Mouse (Mus musculus): ENCODE measurements around the gene Nat10. TPM values are rescaled to one million over a fixed set of nuclear protein-coding genes. Genes with fewer than 3 reads are reported as not detected.

Nat10 gene
- polyA plus RNA-seq, 1 experiment, result 0.52 TPM

DNA sequence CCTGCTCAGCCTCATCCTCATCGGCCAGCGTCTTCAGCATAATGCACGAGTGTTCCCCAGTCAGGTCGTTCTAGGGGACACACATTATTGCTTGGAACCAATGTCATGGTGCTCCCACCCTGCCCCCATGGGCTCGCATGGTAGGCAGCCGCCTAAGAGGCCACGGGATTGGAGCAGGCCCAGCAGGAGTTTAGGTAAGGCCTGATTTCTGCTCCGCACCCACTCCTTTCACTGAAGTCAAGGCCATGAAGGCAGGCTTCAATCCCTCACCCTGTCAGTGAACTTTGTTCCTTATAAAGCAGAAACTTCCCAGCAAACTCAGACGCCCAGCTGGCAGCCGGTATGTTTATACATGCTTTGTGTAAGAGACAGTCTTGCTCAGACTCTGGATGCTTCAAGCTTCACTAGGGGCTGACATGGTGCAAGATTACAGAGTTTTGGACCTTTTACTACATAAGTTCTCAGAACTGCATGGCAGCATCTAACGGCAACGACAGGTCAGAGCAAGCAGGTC lies 33.0 kb downstream of the Nat10 start:
- no peaks in the 10 kb centered on the region for H3K27me3 ChIP-seq (ENCODE audit: control insufficient read depth)
- TF ChIP-seq GATA1 (IDR thresholded peaks at IDR 0.05; ENCODE audit: low read length), result no peak
- no peak for TF ChIP-seq TAL1 (IDR thresholded peaks at IDR 0.05; ENCODE audit: low read length)
- H3K36me3 ChIP-seq (ENCODE audit: control insufficient read depth), result peaks cover 94% of the 10 kb centered on the region

DNA sequence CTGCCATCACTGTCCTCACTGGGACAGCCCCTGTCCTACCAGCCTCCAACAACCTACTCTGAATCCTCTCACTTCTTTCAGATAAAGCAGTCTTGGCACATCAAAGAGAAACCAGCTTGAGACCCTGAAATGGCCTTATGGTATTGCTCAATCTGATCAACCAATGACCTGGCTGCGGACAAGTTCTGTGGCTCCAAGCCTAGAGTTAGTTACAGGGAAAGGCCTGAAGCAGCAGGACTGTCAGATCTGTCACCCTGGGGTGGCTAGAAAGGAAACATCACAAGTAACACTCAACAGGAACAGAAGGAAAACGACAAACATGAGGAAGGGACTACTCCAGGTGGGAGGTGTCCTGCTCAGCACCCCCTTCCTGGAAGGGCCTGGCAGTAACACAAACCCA lies 36.5 kb downstream of the Nat10 start:
- peaks cover 89% of the 10 kb centered on the region for H3K36me3 ChIP-seq (ENCODE audit: control insufficient read depth)
- no peaks in the 10 kb centered on the region for H3K9me3 ChIP-seq (ENCODE audit: control insufficient read depth, low read length)
- no peak for TF ChIP-seq TAL1 (IDR thresholded peaks at IDR 0.05; ENCODE audit: low read length)
- no peak for TF ChIP-seq GATA1 (IDR thresholded peaks at IDR 0.05; ENCODE audit: low read length)
- no peaks in the 10 kb centered on the region for H3K4me1 ChIP-seq (ENCODE audit: control insufficient read depth)
- no peaks in the 10 kb centered on the region for H3K27me3 ChIP-seq (ENCODE audit: control insufficient read depth)
- no peak overlapping the region for H3K4me3 ChIP-seq (replicated peaks)

More for the DNA sequence above, 33.0 kb downstream of the Nat10 start:
- no peaks in the 10 kb centered on the region for H3K9me3 ChIP-seq (ENCODE audit: control insufficient read depth, low read length)
- no peak overlapping the region for H3K4me3 ChIP-seq (replicated peaks)
- H3K4me1 ChIP-seq (ENCODE audit: control insufficient read depth), result no peaks in the 10 kb centered on the region

DNA sequence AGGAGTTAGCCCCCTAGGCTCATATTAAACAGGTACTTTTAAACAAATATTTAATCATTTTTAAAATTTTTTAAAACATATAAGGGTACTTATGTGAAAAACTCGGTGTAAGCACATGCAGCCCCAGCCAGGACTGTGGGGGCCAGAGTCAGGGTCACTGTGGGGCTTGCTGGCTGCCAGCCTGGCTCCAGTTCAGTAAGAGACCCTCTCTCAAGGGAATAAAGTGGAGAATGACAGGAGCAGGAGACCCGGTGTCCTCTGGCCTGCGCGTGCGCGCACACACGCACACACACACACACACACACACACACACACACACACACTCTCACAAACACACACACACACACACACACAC lies 41.8 kb downstream of the Nat10 start:
- TF ChIP-seq TAL1 (IDR thresholded peaks at IDR 0.05; ENCODE audit: low read length), result no peak
- TF ChIP-seq GATA1 (IDR thresholded peaks at IDR 0.05; ENCODE audit: low read length), result no peak
- Histone ChIP-seq H3K27me3 (ENCODE audit: control insufficient read depth) (no peaks in the 10 kb centered on the region), H3K36me3 (ENCODE audit: control insufficient read depth) (peaks cover 75% of the 10 kb centered on the region)

GRCm38 (mm10) chr2:103718594-103719291 lies 42.3 kb downstream of the Nat10 start:
- no peak overlapping the region for H3K4me3 ChIP-seq (replicated peaks)
- H3K36me3 ChIP-seq (ENCODE audit: control insufficient read depth), result peaks cover 70% of the 10 kb centered on the region
- H3K4me1 ChIP-seq (ENCODE audit: control insufficient read depth), result no peaks in the 10 kb centered on the region
- H3K27me3 ChIP-seq (ENCODE audit: control insufficient read depth), result no peaks in the 10 kb centered on the region
- TF ChIP-seq TAL1 (IDR thresholded peaks at IDR 0.05; ENCODE audit: low read length) (no peak), GATA1 (IDR thresholded peaks at IDR 0.05; ENCODE audit: low read length) (no peak)
- H3K9me3 ChIP-seq (ENCODE audit: control insufficient read depth, low read length), result no peaks in the 10 kb centered on the region

More for the DNA sequence above, 41.8 kb downstream of the Nat10 start:
- Histone ChIP-seq H3K4me3 (replicated peaks) (no peak overlapping the region), H3K9me3 (ENCODE audit: control insufficient read depth, low read length) (no peaks in the 10 kb centered on the region), H3K4me1 (ENCODE audit: control insufficient read depth) (no peaks in the 10 kb centered on the region)

DNA sequence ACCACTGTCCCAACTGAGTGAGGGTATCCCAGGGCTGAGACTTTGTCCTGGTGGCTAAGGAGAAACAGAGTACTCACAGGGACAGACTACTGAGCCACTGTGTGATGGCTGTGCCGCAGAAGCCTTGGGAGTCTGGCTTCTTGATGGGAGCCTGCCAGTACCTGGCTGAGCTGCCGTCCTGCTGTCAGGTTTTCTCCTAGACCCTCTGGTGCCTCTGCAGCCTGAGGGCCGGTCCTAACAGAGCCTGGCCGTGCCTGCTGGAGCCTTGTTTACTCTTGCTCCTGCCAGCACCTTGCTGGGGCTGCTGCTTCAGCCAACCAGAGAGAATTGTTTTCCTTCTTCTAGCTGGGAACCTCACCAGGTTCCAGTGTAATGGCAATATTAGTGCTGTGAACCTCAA lies 46.7 kb downstream of the Nat10 start:
- no peak overlapping the region for H3K4me3 ChIP-seq (replicated peaks)
- H3K36me3 ChIP-seq (ENCODE audit: control insufficient read depth), result peaks cover 53% of the 10 kb centered on the region
- no peaks in the 10 kb centered on the region for H3K9me3 ChIP-seq (ENCODE audit: control insufficient read depth, low read length)
- no peak for TF ChIP-seq TAL1 (IDR thresholded peaks at IDR 0.05; ENCODE audit: low read length)
- TF ChIP-seq GATA1 (IDR thresholded peaks at IDR 0.05; ENCODE audit: low read length), result no peak
- peaks cover 1% of the 10 kb centered on the region; the same call in 1 of the 2 replicates for H3K4me1 ChIP-seq (ENCODE audit: control insufficient read depth)
- no peaks in the 10 kb centered on the region for H3K27me3 ChIP-seq (ENCODE audit: control insufficient read depth)

DNA sequence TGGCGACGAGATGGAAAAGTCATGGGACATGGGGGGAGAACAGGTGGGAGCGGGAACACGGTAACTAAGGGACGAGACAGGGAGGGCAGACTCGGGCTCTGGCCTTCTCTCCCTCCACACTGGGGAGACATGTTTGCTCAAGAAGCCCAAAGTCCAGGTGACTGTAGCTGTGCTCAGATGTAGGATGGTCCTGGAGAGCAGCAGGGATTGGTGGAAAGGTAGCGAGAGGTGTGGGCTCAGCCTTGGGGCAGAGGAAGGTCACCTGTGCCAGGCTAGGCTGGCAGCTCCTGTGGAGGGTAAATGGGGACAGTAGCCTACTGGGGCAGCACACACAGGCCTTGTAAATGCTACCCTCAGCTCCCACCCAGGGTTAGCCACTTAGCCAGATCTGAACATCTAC lies 47.2 kb downstream of the Nat10 start:
- no peak overlapping the region for H3K4me3 ChIP-seq (replicated peaks)
- H3K9me3 ChIP-seq (ENCODE audit: control insufficient read depth, low read length), result no peaks in the 10 kb centered on the region
- peaks cover 4% of the 10 kb centered on the region; the same call in 1 of the 2 replicates for H3K4me1 ChIP-seq (ENCODE audit: control insufficient read depth)
- no peaks in the 10 kb centered on the region for H3K27me3 ChIP-seq (ENCODE audit: control insufficient read depth)
- H3K36me3 ChIP-seq (ENCODE audit: control insufficient read depth), result peaks cover 55% of the 10 kb centered on the region
- TF ChIP-seq GATA1 (IDR thresholded peaks at IDR 0.05; ENCODE audit: low read length) (no peak), TAL1 (IDR thresholded peaks at IDR 0.05; ENCODE audit: low read length) (no peak)

- TF ChIP-seq TAL1 (IDR thresholded peaks at IDR 0.05; ENCODE audit: low read length), result no peak
- TF ChIP-seq GATA1 (IDR thresholded peaks at IDR 0.05; ENCODE audit: low read length), result no peak
- no peaks in the 10 kb centered on the region for H3K27me3 ChIP-seq (ENCODE audit: control insufficient read depth)
Measured at GRCm38 (mm10) chr2:103710849-103711248, 50.2 kb downstream of the Nat10 start.

GRCm38 (mm10) chr2:103707056-103707776 lies 53.9 kb downstream of the Nat10 start:
- H3K4me1 ChIP-seq (ENCODE audit: control insufficient read depth), result peaks cover 42% of the 10 kb centered on the region
- peaks cover 61% of the 10 kb centered on the region for H3K36me3 ChIP-seq (ENCODE audit: control insufficient read depth)
- no peaks in the 10 kb centered on the region for H3K9me3 ChIP-seq (ENCODE audit: control insufficient read depth, low read length)
- TF ChIP-seq GATA1 (IDR thresholded peaks at IDR 0.05; ENCODE audit: low read length) (no peak), TAL1 (IDR thresholded peaks at IDR 0.05; ENCODE audit: low read length) (no peak)
- no peak overlapping the region for H3K4me3 ChIP-seq (replicated peaks)
- H3K27me3 ChIP-seq (ENCODE audit: control insufficient read depth), result no peaks in the 10 kb centered on the region

More at GRCm38 (mm10) chr2:103710849-103711248, 50.2 kb downstream of the Nat10 start:
- Histone ChIP-seq H3K9me3 (ENCODE audit: control insufficient read depth, low read length) (no peaks in the 10 kb centered on the region), H3K4me1 (ENCODE audit: control insufficient read depth) (peaks cover 28% of the 10 kb centered on the region), H3K4me3 (replicated peaks) (no peak overlapping the region), H3K36me3 (ENCODE audit: control insufficient read depth) (peaks cover 51% of the 10 kb centered on the region)

DNA sequence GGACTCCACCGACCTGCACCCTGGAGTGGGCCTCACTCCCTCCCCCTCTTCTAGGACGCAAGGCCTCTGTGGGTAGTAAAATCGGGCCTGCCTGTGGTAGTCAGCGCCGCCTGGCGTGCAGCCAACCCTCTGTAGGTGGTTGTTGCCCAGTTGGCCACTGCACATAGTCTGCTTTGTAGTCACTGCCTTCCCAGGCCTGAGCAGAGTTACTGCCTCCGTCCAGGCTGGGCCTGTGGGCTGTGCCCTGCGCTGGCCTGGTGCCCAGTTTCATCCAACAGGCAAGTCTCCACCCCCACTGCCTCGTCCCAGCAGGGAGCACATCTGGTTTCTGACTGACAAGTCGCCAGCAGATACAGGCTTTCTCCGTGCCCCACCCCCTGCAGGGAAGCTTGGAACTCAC lies 54.8 kb downstream of the Nat10 start:
- Histone ChIP-seq H3K27me3 (ENCODE audit: control insufficient read depth) (no peaks in the 10 kb centered on the region), H3K36me3 (ENCODE audit: control insufficient read depth) (peaks cover 58% of the 10 kb centered on the region)
- TF ChIP-seq GATA1 (IDR thresholded peaks at IDR 0.05; ENCODE audit: low read length) (no peak), TAL1 (IDR thresholded peaks at IDR 0.05; ENCODE audit: low read length) (no peak)

More for the DNA sequence above, 54.8 kb downstream of the Nat10 start:
- Histone ChIP-seq H3K4me1 (ENCODE audit: control insufficient read depth) (peaks cover 42% of the 10 kb centered on the region), H3K9me3 (ENCODE audit: control insufficient read depth, low read length) (no peaks in the 10 kb centered on the region), H3K4me3 (replicated peaks) (no peak overlapping the region)

Measured in erythroblast, embryonic 14.5 days (primary cell).